Mouse (Mus musculus) small intestine, adult 2 months (tissue): Measurements from ENCODE around the gene Dazap2.

Source experiments
- CTCF ChIP-seq: fragments of 200-500 bp; IDR thresholded peaks from 2 replicates; pipeline ENCODE4 v1.5.1; 2012; ENCODE audit warnings: low read depth, mild to moderate bottlenecking, control low read depth, inconsistent platforms, low read length, moderate library complexity, mixed read lengths; ENCODE audit not compliant: insufficient replicate concordance, insufficient read length; ENCODE audit errors: extremely low read depth
- POLR2A ChIP-seq: fragments of 200-500 bp; IDR thresholded peaks from 2 replicates; pipeline ENCODE4 v1.6.1; 2012; ENCODE audit warnings: low read depth, mild to moderate bottlenecking, control low read depth, inconsistent platforms, low read length, moderate library complexity

DNA sequence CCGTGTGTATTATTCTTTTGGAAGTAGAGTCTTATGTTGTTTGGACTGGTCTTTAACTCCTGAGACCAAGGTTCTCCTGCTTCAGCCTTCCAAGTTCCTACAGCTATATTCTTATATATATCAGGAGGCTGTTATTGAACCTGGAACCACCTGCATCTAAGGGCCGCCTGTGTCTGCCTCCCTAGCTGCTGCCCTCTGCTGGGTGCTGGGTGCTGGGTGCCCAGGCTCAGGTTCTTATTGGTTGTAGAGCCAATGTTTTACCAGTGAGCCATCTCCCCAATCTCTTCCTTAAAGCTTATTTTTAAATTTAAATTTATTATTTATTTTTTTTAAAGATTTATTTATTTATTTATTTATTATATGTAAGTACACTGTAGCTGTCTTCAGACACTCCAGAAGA, 2.7 kb upstream of the Dazap2 start:
- TF ChIP-seq CTCF (peak; percentile 58; the same call in 1 of the 2 replicates), POLR2A (no peak)
